Mouse (Mus musculus): ENCODE results near the gene Cluh. TPM values are rescaled to one million over a fixed set of nuclear protein-coding genes. Genes with fewer than 3 reads are reported as not detected.

Cluh gene
- polyA plus RNA-seq, 1 experiment from 2014 or later, result 16.9 TPM

GRCm38 (mm10) chr11:74666776-74667581, 17.7 kb downstream of the Cluh start:
- WGBS, result 96% methylated on average over 14 of the region's 14 CpGs
- no peak overlapping the region for H3K27ac ChIP-seq (replicated peaks)
- H3K27me3 ChIP-seq, result no peaks in the 10 kb centered on the region

GRCm38 (mm10) chr11:74667582-74668010, 18.3 kb downstream of the Cluh start:
- ATAC-seq (ENCODE audit: low read depth), result no peak
- 97% methylated on average over 13 of the region's 13 CpGs for WGBS
- H3K36me3 ChIP-seq, result peaks cover 77% of the 10 kb centered on the region
- no peaks in the 10 kb centered on the region for H3K27me3 ChIP-seq
- no peaks in the 10 kb centered on the region for H3K4me1 ChIP-seq (replicated peaks)
- no peaks in the 10 kb centered on the region for H3K9me3 ChIP-seq
- no peak overlapping the region for H3K9ac ChIP-seq
- no peak overlapping the region for H3K27ac ChIP-seq (replicated peaks)
- H3K4me2 ChIP-seq, result no peak overlapping the region
- H3K4me3 ChIP-seq, result no peak overlapping the region

More at GRCm38 (mm10) chr11:74666776-74667581, 17.7 kb downstream of the Cluh start:
- Histone ChIP-seq H3K36me3 (peaks cover 83% of the 10 kb centered on the region), H3K9me3 (no peaks in the 10 kb centered on the region), H3K4me2 (no peak overlapping the region), H3K4me1 (replicated peaks) (no peaks in the 10 kb centered on the region), H3K4me3 (no peak overlapping the region), H3K9ac (no peak overlapping the region)
- ATAC-seq (ENCODE audit: low read depth), result no peak

GRCm38 (mm10) chr11:74668466-74668865, 19.2 kb downstream of the Cluh start:
- ATAC-seq (ENCODE audit: low read depth), result no peak
- Histone ChIP-seq H3K9me3 (no peaks in the 10 kb centered on the region), H3K36me3 (peaks cover 76% of the 10 kb centered on the region), H3K4me3 (no peak overlapping the region), H3K27ac (replicated peaks) (no peak overlapping the region), H3K9ac (no peak overlapping the region), H3K4me2 (no peak overlapping the region), H3K4me1 (replicated peaks) (no peaks in the 10 kb centered on the region), H3K27me3 (no peaks in the 10 kb centered on the region)
- 89% methylated on average over 5 of the region's 5 CpGs for WGBS

GRCm38 (mm10) chr11:74668971-74669370, 19.7 kb downstream of the Cluh start:
- H3K4me2 ChIP-seq, result no peak overlapping the region
- H3K4me3 ChIP-seq, result no peak overlapping the region
- H3K4me1 ChIP-seq (replicated peaks), result no peaks in the 10 kb centered on the region
- no peak for ATAC-seq (ENCODE audit: low read depth)
- H3K36me3 ChIP-seq, result peaks cover 75% of the 10 kb centered on the region
- H3K27me3 ChIP-seq, result no peaks in the 10 kb centered on the region
- H3K9ac ChIP-seq, result no peak overlapping the region
- no peak overlapping the region for H3K27ac ChIP-seq (replicated peaks)
- H3K9me3 ChIP-seq, result no peaks in the 10 kb centered on the region
- WGBS, result 96% methylated on average over 2 of the region's 2 CpGs

- Histone ChIP-seq H3K36me3 (peaks cover 74% of the 10 kb centered on the region), H3K27ac (replicated peaks) (no peak overlapping the region)
Observed at GRCm38 (mm10) chr11:74670151-74670550, 20.9 kb downstream of the Cluh start.

GRCm38 (mm10) chr11:74671013-74671412, 21.7 kb downstream of the Cluh start:
- 73% methylated on average over 1 of the region's 1 CpGs for WGBS
- no peak overlapping the region for H3K4me3 ChIP-seq
- no peak overlapping the region for H3K27ac ChIP-seq (replicated peaks)

More at GRCm38 (mm10) chr11:74670151-74670550, 20.9 kb downstream of the Cluh start:
- Histone ChIP-seq H3K4me3 (no peak overlapping the region), H3K4me1 (replicated peaks) (no peaks in the 10 kb centered on the region), H3K9me3 (no peaks in the 10 kb centered on the region), H3K9ac (no peak overlapping the region), H3K27me3 (no peaks in the 10 kb centered on the region), H3K4me2 (no peak overlapping the region)
- ATAC-seq (ENCODE audit: low read depth), result no peak

GRCm38 (mm10) chr11:74671839-74672238, 22.5 kb downstream of the Cluh start:
- no peak for ATAC-seq (ENCODE audit: low read depth)
- no peak overlapping the region for H3K4me3 ChIP-seq
- H3K4me1 ChIP-seq (replicated peaks), result no peaks in the 10 kb centered on the region
- H3K36me3 ChIP-seq, result peaks cover 64% of the 10 kb centered on the region
- no peak overlapping the region for H3K27ac ChIP-seq (replicated peaks)
- no peak overlapping the region for H3K9ac ChIP-seq
- no peaks in the 10 kb centered on the region for H3K9me3 ChIP-seq
- H3K4me2 ChIP-seq, result no peak overlapping the region
- WGBS, result 91% methylated on average over 5 of the region's 5 CpGs
- H3K27me3 ChIP-seq, result no peaks in the 10 kb centered on the region

More at GRCm38 (mm10) chr11:74671013-74671412, 21.7 kb downstream of the Cluh start:
- Histone ChIP-seq H3K36me3 (peaks cover 69% of the 10 kb centered on the region), H3K9me3 (no peaks in the 10 kb centered on the region), H3K9ac (no peak overlapping the region), H3K27me3 (no peaks in the 10 kb centered on the region), H3K4me2 (no peak overlapping the region), H3K4me1 (replicated peaks) (no peaks in the 10 kb centered on the region)
- no peak for ATAC-seq (ENCODE audit: low read depth)

GRCm38 (mm10) chr11:74672901-74673513, 23.7 kb downstream of the Cluh start:
- 88% methylated on average over 6 of the region's 6 CpGs for WGBS
- Histone ChIP-seq H3K9me3 (no peaks in the 10 kb centered on the region), H3K36me3 (peaks cover 64% of the 10 kb centered on the region), H3K27me3 (no peaks in the 10 kb centered on the region), H3K4me1 (replicated peaks) (no peaks in the 10 kb centered on the region), H3K9ac (no peak overlapping the region), H3K4me2 (no peak overlapping the region), H3K27ac (replicated peaks) (no peak overlapping the region), H3K4me3 (no peak overlapping the region)
- ATAC-seq (ENCODE audit: low read depth), result no peak

GRCm38 (mm10) chr11:74673561-74673960, 24.3 kb downstream of the Cluh start:
- Histone ChIP-seq H3K27me3 (no peaks in the 10 kb centered on the region), H3K4me2 (no peak overlapping the region), H3K9ac (no peak overlapping the region), H3K4me1 (replicated peaks) (no peaks in the 10 kb centered on the region), H3K9me3 (no peaks in the 10 kb centered on the region), H3K36me3 (peaks cover 64% of the 10 kb centered on the region), H3K27ac (replicated peaks) (no peak overlapping the region), H3K4me3 (no peak overlapping the region)
- 100% methylated on average over 1 of the region's 1 CpGs for WGBS
- no peak for ATAC-seq (ENCODE audit: low read depth)

- H3K4me3 ChIP-seq, result no peak overlapping the region
- ATAC-seq (ENCODE audit: low read depth), result no peak
Observed at GRCm38 (mm10) chr11:74674713-74675112, 25.4 kb downstream of the Cluh start.

GRCm38 (mm10) chr11:74675156-74675555, 25.9 kb downstream of the Cluh start:
- no peak for ATAC-seq (ENCODE audit: low read depth)
- no peaks in the 10 kb centered on the region for H3K4me1 ChIP-seq (replicated peaks)
- peaks cover 64% of the 10 kb centered on the region for H3K36me3 ChIP-seq
- H3K4me2 ChIP-seq, result no peak overlapping the region
- H3K27me3 ChIP-seq, result no peaks in the 10 kb centered on the region
- H3K4me3 ChIP-seq, result no peak overlapping the region
- no peak overlapping the region for H3K9ac ChIP-seq
- no peak overlapping the region for H3K27ac ChIP-seq (replicated peaks)
- 86% methylated on average over 4 of the region's 4 CpGs for WGBS
- no peaks in the 10 kb centered on the region for H3K9me3 ChIP-seq

More at GRCm38 (mm10) chr11:74674713-74675112, 25.4 kb downstream of the Cluh start:
- H3K27me3 ChIP-seq, result no peaks in the 10 kb centered on the region
- peaks cover 64% of the 10 kb centered on the region for H3K36me3 ChIP-seq
- H3K9me3 ChIP-seq, result no peaks in the 10 kb centered on the region
- 97% methylated on average over 8 of the region's 8 CpGs for WGBS
- no peaks in the 10 kb centered on the region for H3K4me1 ChIP-seq (replicated peaks)
- H3K4me2 ChIP-seq, result no peak overlapping the region
- no peak overlapping the region for H3K27ac ChIP-seq (replicated peaks)
- no peak overlapping the region for H3K9ac ChIP-seq

- Histone ChIP-seq H3K9ac (no peak overlapping the region), H3K36me3 (peaks cover 49% of the 10 kb centered on the region), H3K4me2 (no peak overlapping the region), H3K27me3 (no peaks in the 10 kb centered on the region), H3K4me3 (no peak overlapping the region), H3K9me3 (no peaks in the 10 kb centered on the region), H3K4me1 (replicated peaks) (no peaks in the 10 kb centered on the region), H3K27ac (replicated peaks) (no peak overlapping the region)
- WGBS, result 73% methylated on average over 1 of the region's 1 CpGs
- ATAC-seq (ENCODE audit: low read depth), result no peak
Observed at GRCm38 (mm10) chr11:74692151-74692550, 42.9 kb downstream of the Cluh start.

Data from neural tube, embryonic 13.5 days (tissue).